Mouse (Mus musculus): ENCODE measurements around the gene Nxnl1.

Nxnl1 gene

DNA sequence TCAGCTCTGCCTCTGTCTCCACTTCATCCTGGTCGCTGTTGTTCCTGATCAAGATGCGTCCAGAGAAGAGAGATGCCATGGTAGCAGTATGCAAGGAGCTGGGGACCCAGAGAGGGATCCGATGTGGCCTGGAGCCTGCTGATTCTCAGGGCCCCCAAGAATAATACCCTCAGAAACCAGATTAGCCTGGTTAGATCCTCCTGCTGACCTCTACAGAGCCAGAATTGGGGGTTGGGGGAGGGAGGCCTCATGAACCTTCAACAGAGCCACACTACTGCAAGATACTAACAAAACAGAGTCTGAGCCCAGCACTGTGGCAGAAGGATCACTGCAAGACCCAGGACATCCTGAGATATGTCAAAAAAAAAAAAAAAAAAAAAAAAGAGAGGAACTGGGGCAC is at the start of gene Nxnl1:
TSS of gene Nxnl1 (minus strand) at position 101 of the 400 bp plus-strand sequence.
- no peak for DNase-seq (ENCODE audit: low read depth, low spot score)

- DNase-seq (ENCODE audit: low read depth, low spot score) = no peak
Measured at GRCm38 (mm10) chr8:71613418-71613817, 47.0 kb upstream of the Nxnl1 start.

- no peak for DNase-seq (ENCODE audit: low read depth, low spot score)
Measured at GRCm38 (mm10) chr8:71612141-71612540, 45.7 kb upstream of the Nxnl1 start.

GRCm38 (mm10) chr8:71610822-71611651 is 44.6 kb upstream of the Nxnl1 start, which contains the start of gene Colgalt1:
Colgalt1 (plus strand) TSS chr8:71610998.
- DNase-seq (ENCODE audit: low read depth, low spot score) = peak; percentile 99

- no peak for DNase-seq (ENCODE audit: low read depth, low spot score)
Measured at GRCm38 (mm10) chr8:71604021-71604420, 37.6 kb upstream of the Nxnl1 start.

- peak; percentile 35 for DNase-seq (ENCODE audit: low read depth, low spot score)
Measured at GRCm38 (mm10) chr8:71602666-71603334, 36.4 kb upstream of the Nxnl1 start.

- DNase-seq (ENCODE audit: low read depth, low spot score) = no peak
Measured at GRCm38 (mm10) chr8:71601939-71602665, 35.7 kb upstream of the Nxnl1 start.

DNA sequence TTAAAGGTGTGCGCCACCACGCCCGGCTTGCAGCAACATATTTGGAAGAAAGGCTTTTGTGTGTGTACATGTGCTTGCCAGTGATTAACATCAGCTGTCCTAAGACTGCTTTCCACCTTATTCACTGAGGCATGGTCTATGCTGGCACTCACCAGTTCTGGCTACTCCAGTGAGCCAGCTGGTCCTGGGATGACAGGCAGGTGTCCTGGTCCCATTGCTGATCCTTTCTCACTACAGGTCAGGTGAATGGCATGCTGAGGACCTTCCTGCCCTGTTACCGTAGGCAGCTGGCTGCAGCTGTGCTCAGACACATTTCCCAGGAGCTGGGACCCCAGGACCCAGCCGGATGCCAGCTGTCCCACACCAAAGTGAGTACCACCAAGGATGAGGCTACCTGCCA is 32.4 kb upstream of the Nxnl1 start:
- DNase-seq (ENCODE audit: low read depth, low spot score) = no peak

DNA sequence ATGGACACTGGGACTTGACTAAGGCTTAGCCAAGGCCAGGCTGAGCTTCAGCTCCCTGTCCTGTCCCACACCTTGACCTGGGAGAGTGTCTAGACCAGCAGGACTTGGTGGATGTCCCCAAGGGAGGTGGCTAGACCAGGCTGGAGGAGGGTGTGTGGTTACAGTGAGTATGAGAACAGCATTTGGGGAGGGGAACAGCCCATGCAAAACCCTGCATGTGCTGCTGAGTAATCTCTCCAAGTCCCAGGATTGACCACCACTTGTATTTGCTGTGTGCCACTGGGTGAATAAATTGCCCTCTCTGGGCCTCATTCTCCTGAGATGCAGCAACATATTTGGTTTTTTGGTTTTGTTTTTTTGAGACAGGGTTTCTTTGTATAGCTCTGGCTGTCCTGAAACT is 32.0 kb upstream of the Nxnl1 start:
- no peak for DNase-seq (ENCODE audit: low read depth, low spot score)

GRCm38 (mm10) chr8:71597451-71597850 is 31.1 kb upstream of the Nxnl1 start, which contains the start of gene Fam129c:
Fam129c (plus strand) TSS chr8:71597648.
- DNase-seq (ENCODE audit: low read depth, low spot score) = no peak

DNA sequence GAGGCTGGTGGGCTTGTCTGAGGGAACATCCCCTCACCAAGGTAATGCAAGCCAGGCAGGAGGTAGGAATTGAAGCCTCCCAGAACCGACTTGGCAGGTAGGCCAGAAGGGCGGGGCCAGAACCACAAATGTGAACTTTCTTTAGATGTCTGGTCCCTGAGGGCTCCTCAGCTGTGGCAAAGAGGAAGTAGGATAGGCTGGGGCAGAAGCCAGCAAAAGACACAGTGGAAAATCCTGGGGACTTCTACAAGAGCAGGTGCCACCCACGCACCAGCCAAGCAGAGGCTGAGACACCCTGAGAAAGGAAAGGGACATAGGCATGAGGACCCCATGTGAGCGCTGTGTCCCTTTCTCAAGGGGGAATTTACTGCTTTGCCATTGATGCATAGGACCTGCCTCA is 30.4 kb upstream of the Nxnl1 start:
- no peak for DNase-seq (ENCODE audit: low read depth, low spot score)

DNA sequence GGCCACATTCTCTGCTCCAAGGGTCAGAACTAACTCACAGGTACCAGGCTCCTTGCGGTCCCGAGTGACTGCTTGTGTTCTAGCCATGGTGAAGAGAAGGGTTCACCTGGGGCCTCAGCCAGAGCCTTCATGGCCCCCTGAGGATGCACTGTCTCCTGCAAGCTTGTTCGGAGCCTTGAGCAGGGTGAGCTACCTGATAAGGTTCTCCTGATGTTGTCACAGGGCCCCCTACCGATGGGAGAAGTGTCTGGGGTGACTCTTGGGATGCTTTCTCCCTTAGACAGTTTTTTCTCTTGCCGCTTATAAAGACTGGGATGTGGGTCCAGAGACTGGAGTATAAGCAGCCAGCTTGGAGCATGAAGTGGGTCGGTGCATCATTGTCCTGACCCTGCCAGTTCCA is 30.0 kb upstream of the Nxnl1 start:
- DNase-seq (ENCODE audit: low read depth, low spot score) = no peak

DNA sequence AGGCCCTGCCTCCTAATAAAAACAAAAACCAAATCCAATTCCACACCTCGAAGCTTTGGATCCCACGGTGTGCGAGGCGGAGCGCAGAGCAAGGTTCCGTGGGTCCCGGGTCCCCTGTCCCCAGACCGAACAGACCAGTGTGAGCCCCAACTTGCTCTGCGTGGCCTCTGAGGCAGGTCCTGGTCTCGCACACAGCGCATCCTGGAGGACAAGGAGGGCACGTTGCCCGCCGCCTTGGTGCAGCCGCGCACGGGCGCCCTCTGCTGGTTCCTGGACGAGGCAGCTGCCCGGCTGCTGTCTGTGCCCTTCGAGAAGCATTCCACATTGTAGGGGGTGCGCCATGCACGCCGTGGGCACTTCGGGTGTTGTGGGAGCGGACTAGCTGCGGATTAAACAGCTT is 29.5 kb upstream of the Nxnl1 start:
- peak; percentile 41 for DNase-seq (ENCODE audit: low read depth, low spot score)

- no peak for DNase-seq (ENCODE audit: low read depth, low spot score)
Measured at GRCm38 (mm10) chr8:71594324-71594722, 27.9 kb upstream of the Nxnl1 start.

GRCm38 (mm10) chr8:71593556-71594323 is 27.3 kb upstream of the Nxnl1 start:
- DNase-seq (ENCODE audit: low read depth, low spot score) = no peak

DNA sequence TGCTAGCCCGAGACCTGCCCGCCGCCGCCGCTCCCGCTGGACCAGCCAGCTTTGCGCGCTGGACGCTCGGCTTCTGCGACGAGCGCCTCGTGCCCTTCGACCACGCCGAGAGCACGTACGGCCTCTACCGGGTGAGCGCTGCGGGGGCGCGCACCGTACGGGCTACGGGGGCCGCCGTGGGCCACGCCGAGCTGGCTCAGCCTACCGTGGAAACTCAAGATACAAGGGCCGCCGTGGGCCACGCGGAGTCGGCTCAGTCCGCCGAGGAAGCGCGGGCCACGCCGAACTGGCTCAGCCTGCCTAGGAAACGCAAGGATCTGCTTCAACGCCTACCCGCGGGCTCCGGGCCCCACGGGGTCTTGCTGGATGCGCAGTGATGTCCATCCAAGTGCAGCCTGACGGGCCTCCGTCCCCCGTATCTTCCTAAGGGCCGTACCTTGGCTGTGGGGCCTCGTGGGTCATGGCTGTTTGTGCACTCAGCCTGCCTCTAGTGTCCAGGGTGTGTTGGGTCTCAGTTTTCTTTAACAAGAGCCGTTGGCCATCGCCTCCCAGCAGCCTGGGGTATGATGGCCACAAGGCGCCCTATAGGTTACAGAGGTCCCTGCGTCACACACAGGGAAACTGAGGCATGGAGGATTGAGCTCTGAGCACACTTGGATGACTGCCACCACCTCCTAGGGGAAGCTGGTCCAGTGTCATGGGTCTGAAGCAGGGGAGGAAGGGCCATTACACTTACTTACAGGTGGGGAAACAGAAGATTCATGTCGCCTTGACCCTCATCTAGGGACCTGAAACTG is 26.2 kb upstream of the Nxnl1 start:
- DNase-seq (ENCODE audit: low read depth, low spot score) = peak; percentile 86

- peak; percentile 94 for DNase-seq (ENCODE audit: low read depth, low spot score)
Measured at GRCm38 (mm10) chr8:71591471-71592373, 25.3 kb upstream of the Nxnl1 start, which contains the start of gene Pgls. Pgls (plus strand) TSS chr8:71592176.

- no peak for DNase-seq (ENCODE audit: low read depth, low spot score)
Measured at GRCm38 (mm10) chr8:71591017-71591416, 24.6 kb upstream of the Nxnl1 start.

- no peak for DNase-seq (ENCODE audit: low read depth, low spot score)
Measured at GRCm38 (mm10) chr8:71588762-71589161, 22.4 kb upstream of the Nxnl1 start.

Measured in telencephalon, adult 2 months (tissue).